Mouse (Mus musculus) liver, embryonic 13.5 days (tissue): Measurements from ENCODE around the gene Gphn. TPM values are rescaled to one million over a fixed set of nuclear protein-coding genes. Genes with fewer than 3 reads are reported as not detected.

Experiments used
- ATAC-seq: fragments of 200-750 bp; cut with Nextera tagmentation; 2 replicates; pipeline ENCODE4 v1.8.0; 2017; ENCODE audit warnings: low read depth, mild to moderate bottlenecking, moderate number of reproducible peaks, moderate library complexity
- DNase-seq: peaks from one replicate; pipeline ENCODE4 v3.0.0; 2022
- H3K27ac ChIP-seq: fragments of 300-500 bp; sonication (generic); 2 replicates; pipeline ENCODE4 v1.5.1; 2015; ENCODE audit warnings: moderate library complexity, mild to moderate bottlenecking, inconsistent platforms
- H3K27me3 ChIP-seq: fragments of 300-500 bp; sonication (generic); 2 replicates; pipeline ENCODE4 v1.6.1; 2015; ENCODE audit warnings: mild to moderate bottlenecking, inconsistent platforms
- H3K36me3 ChIP-seq: fragments of 300-500 bp; sonication (generic); 2 replicates; pipeline ENCODE4 v1.6.1; 2015; ENCODE audit warnings: mild to moderate bottlenecking, inconsistent platforms
- H3K4me1 ChIP-seq: fragments of 300-500 bp; sonication (generic); replicated peaks from 2 replicates; pipeline ENCODE4 v1.6.1; 2015; ENCODE audit warnings: inconsistent platforms
- H3K4me2 ChIP-seq: fragments of 300-500 bp; sonication (generic); 2 replicates; pipeline ENCODE4 v1.6.1; 2015; ENCODE audit warnings: inconsistent platforms, mild to moderate bottlenecking, moderate library complexity
- H3K4me3 ChIP-seq: fragments of 300-500 bp; sonication (generic); replicated peaks from 2 replicates; pipeline ENCODE4 v1.5.1; 2015; ENCODE audit warnings: mild to moderate bottlenecking, inconsistent platforms
- H3K9ac ChIP-seq: fragments of 300-500 bp; sonication (generic); 2 replicates; pipeline ENCODE4 v1.6.1; 2015; ENCODE audit warnings: mild to moderate bottlenecking, inconsistent platforms
- H3K9me3 ChIP-seq: fragments of 300-500 bp; sonication (generic); replicated peaks from 2 replicates; pipeline ENCODE4 v1.6.1; 2016; ENCODE audit warnings: inconsistent platforms
- WGBS: fragments of 180-500 bp; shearing (Covaris S2); methylation state at CpG from one replicate; pipeline ENCODE4 v1.1.7; 2015; ENCODE audit not compliant: insufficient replicate concordance; 5-methylcytosine and 5-hydroxymethylcytosine counted together
- polyA plus RNA-seq: library from polyadenylated mRNA; unstranded; fragments of >200 nt; fragmentation: Nextera tagmentation; extraction: Ambion mirVana; gene quantifications from 2 replicates; pipeline ENCODE4 v1.2.1, GENCODE M21; 2015

Gene Gphn
- polyA plus RNA-seq, 1 experiment from 2014 or later, result 6.1 TPM

GRCm38 (mm10) chr12:78227021-78227932 is 1.1 kb downstream of the Gphn start:
- Histone ChIP-seq H3K9me3 (no peaks in the 10 kb centered on the region), H3K9ac (peak overlapping the region; percentile 88), H3K4me3 (peak overlapping the region; percentile 83), H3K27me3 (no peaks in the 10 kb centered on the region), H3K4me1 (peaks cover 13% of the 10 kb centered on the region), H3K27ac (peak overlapping the region; percentile 89), H3K36me3 (no peaks in the 10 kb centered on the region), H3K4me2 (peak overlapping the region; percentile 93)
- ATAC-seq, result peak; percentile 9
- DNase-seq, result peak; percentile 40
- WGBS, result under 1% methylated on average over 40 of the region's 57 CpGs

DNA sequence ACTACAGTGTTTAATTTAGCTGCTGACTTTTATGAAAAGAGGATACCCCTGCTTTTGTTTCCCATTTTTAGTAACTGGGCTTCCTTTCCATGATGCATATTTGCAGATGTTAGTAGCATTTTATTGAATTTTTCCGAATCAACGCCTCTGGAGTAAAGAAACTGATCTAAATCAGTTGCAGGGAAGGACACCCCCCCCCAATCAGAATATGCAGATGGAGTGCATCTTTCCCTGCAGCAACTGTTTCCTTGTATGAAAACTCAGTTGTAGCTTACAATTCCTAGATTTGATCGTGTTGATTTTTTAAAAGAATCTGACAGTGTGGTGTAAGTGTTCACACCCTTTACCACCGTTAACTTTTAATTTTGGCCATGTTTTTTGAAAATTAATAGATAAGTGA is 2.0 kb downstream of the Gphn start:
- 57% methylated on average over 4 of the region's 4 CpGs for WGBS
- H3K27ac ChIP-seq, result no peak overlapping the region
- peaks cover 13% of the 10 kb centered on the region for H3K4me1 ChIP-seq
- H3K4me3 ChIP-seq, result peak overlapping the region; percentile 83
- DNase-seq (no peak), ATAC-seq (no peak)
- H3K36me3 ChIP-seq, result no peaks in the 10 kb centered on the region
- no peaks in the 10 kb centered on the region for H3K9me3 ChIP-seq
- H3K9ac ChIP-seq, result no peak overlapping the region
- no peaks in the 10 kb centered on the region for H3K27me3 ChIP-seq
- H3K4me2 ChIP-seq, result peak overlapping the region; percentile 93

DNA sequence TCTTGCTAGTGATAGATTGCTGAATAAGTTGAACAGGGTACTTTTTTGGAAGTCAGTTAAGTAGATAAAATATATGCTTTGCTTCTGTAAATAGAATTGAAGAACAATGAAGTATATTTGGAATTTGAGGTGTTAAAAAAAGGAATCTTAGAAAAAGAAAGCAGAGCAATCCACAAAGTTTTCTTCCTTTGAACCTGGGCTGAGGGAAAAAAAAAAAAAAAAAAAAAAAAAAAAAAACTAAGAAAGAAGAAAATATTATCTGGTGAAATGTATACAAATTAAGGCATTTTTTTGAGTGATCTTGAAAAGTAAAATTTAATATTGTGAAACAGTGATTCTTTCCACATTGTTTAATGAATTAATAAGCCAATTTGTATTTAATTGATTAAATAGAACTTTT is 6.4 kb downstream of the Gphn start:
- ATAC-seq, result no peak
- Histone ChIP-seq H3K9me3 (no peaks in the 10 kb centered on the region), H3K36me3 (no peaks in the 10 kb centered on the region), H3K9ac (no peak overlapping the region), H3K4me2 (no peak overlapping the region), H3K27me3 (no peaks in the 10 kb centered on the region), H3K27ac (no peak overlapping the region), H3K4me3 (no peak overlapping the region), H3K4me1 (peaks cover 11% of the 10 kb centered on the region)
- no peak for DNase-seq

DNA sequence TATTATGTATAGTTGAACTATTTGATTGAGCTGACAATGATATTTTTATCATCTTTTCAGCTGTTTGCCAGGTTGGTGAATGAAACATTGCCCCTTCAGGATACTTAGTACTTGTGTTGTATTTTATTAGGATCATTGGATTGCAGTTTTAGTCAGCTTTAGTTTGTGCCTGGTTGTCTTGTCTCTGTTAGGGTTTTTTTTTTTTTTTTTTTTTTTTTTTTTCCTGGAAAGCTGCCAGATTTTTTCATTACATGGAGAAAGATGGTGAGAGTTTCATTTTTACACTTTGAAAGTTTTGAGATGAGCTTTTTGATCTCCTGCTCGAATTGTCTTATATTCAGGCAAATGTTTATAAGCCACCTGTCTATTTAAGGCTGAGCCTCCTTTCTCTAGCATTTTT is 22.2 kb downstream of the Gphn start:
- Histone ChIP-seq H3K4me1 (no peaks in the 10 kb centered on the region), H3K36me3 (no peaks in the 10 kb centered on the region), H3K9me3 (no peaks in the 10 kb centered on the region), H3K4me3 (no peak overlapping the region), H3K27me3 (no peaks in the 10 kb centered on the region), H3K27ac (no peak overlapping the region), H3K9ac (no peak overlapping the region), H3K4me2 (no peak overlapping the region)
- no peak for DNase-seq
- ATAC-seq, result no peak
- WGBS, result 61% methylated on average over 1 of the region's 1 CpGs

DNA sequence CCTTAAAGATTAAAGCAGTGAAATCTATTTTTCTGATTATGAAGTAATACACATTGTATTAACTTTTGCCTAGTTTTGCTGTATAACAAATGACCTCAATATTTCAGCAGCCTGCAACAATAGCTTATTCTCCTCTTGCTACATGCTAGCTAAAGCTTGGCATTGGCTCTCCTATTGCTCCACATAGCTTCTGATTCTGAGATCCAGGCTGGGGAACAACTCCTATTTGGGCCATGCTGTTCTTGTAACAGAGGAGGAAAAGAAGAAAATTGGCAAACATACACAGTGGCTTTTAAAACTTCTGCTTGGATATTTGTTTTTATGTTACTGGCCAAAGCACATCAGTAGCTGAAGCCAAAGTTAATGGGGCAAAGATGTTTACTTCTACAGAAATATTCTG is 23.0 kb downstream of the Gphn start:
- no peak overlapping the region for H3K9ac ChIP-seq
- H3K9me3 ChIP-seq, result no peaks in the 10 kb centered on the region
- no peak for DNase-seq
- no peaks in the 10 kb centered on the region for H3K36me3 ChIP-seq
- H3K4me3 ChIP-seq, result no peak overlapping the region
- H3K4me2 ChIP-seq, result no peak overlapping the region
- no peaks in the 10 kb centered on the region for H3K27me3 ChIP-seq
- no peak overlapping the region for H3K27ac ChIP-seq
- ATAC-seq, result no peak
- no peaks in the 10 kb centered on the region for H3K4me1 ChIP-seq

DNA sequence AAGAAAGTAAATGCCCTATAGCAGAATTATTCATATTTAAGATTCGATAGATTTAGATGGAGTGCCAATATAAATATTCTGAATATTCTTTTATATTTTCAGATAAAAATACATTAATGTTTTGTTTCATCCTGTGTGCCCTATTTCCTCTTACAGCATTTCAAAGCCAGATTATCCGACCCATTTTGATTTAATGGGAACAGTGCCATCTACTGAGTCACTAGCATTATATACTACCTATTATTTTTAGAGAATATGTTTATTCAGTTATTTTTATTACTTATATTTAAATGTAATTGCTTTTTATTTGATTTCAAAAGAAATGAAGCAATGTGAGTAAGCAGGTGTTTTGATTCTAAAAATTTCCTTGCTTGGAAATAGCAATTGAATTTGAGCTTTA is 51.2 kb downstream of the Gphn start:
- no peak overlapping the region for H3K4me2 ChIP-seq
- ATAC-seq (no peak), DNase-seq (no peak)
- H3K36me3 ChIP-seq, result no peaks in the 10 kb centered on the region
- H3K27me3 ChIP-seq, result no peaks in the 10 kb centered on the region
- H3K27ac ChIP-seq, result no peak overlapping the region
- H3K9ac ChIP-seq, result no peak overlapping the region
- H3K4me3 ChIP-seq, result no peak overlapping the region
- no peaks in the 10 kb centered on the region for H3K9me3 ChIP-seq
- WGBS, result 69% methylated on average over 2 of the region's 2 CpGs
- no peaks in the 10 kb centered on the region for H3K4me1 ChIP-seq

DNA sequence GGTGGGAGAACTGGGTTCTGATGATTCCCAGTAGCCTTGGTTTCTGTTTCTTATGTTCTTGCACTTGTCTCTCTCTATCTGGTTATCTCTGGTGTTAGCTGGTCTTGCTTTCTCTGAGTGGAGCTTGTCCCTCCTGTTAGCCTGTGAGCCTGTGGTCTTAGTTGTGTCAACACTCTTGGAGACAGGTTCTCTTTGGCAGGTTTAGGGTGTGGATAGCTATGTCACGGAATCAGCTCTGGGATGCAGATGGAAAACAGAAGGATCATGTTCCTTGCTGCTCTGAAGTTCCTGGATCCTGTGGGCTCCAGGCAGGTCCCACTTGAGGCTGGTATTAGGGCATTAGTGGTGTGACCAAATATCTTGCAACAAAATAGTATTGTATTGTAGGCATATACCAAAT is 64.2 kb downstream of the Gphn start:
- no peak overlapping the region for H3K4me3 ChIP-seq
- ATAC-seq, result no peak
- H3K4me2 ChIP-seq, result no peak overlapping the region
- H3K27ac ChIP-seq, result no peak overlapping the region
- no peaks in the 10 kb centered on the region for H3K27me3 ChIP-seq
- no peak for DNase-seq
- no peaks in the 10 kb centered on the region for H3K9me3 ChIP-seq
- no peaks in the 10 kb centered on the region for H3K4me1 ChIP-seq
- WGBS, result 65% methylated on average over 1 of the region's 1 CpGs
- H3K9ac ChIP-seq, result no peak overlapping the region
- H3K36me3 ChIP-seq, result no peaks in the 10 kb centered on the region

DNA sequence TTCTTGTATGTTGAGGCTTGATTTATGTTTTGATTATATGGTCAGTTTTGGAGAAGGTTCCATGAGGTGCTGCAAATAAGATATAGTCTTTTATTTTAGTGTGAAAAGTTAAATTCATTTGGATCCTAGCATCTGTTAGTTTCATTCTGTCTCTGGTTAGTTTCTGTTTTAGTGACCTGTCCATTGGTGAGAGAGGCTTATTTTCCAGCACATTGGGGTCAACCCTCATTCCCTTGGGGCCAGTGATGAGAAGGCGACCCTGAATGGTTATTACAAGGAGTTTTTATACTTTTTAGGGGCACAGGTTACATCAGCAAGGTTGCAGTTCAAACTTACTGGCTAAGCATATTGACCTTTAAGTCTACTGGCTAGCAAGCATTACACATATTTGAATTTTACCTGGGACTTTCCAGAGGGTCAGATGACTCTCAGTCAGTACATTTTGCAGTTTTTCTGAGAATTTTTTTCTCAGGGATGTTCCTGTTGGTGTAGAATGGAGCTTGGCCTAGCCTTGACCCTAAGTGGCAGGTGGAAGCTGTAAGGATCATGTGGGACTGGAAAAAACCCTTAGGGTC is 72.7 kb downstream of the Gphn start:
- no peaks in the 10 kb centered on the region for H3K4me1 ChIP-seq
- H3K36me3 ChIP-seq, result no peaks in the 10 kb centered on the region
- no peak for DNase-seq
- no peak overlapping the region for H3K27ac ChIP-seq
- H3K27me3 ChIP-seq, result no peaks in the 10 kb centered on the region
- no peaks in the 10 kb centered on the region for H3K9me3 ChIP-seq
- no peak overlapping the region for H3K4me3 ChIP-seq
- H3K9ac ChIP-seq, result no peak overlapping the region
- H3K4me2 ChIP-seq, result no peak overlapping the region
- no peak for ATAC-seq
- WGBS, result 64% methylated on average over 1 of the region's 1 CpGs

DNA sequence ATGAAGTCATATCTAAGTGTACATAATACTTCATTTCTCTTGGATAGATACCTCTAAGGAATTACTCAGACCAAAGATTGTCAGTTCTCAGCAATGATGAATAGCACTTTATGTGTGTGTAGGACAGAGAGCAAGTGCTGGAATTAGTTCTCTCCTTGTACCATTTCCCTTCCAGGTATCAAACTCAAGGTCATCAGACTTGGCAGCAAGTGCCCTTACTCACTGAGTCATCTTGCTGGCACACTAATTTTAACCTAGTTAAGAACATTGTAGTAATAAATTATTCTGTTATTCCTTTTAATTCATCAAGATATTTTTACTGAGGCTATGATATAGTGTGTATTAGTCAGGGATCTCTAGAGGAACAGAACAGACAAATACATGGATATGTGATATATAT is 88.9 kb downstream of the Gphn start:
- DNase-seq, result no peak
- H3K4me1 ChIP-seq, result no peaks in the 10 kb centered on the region

DNA sequence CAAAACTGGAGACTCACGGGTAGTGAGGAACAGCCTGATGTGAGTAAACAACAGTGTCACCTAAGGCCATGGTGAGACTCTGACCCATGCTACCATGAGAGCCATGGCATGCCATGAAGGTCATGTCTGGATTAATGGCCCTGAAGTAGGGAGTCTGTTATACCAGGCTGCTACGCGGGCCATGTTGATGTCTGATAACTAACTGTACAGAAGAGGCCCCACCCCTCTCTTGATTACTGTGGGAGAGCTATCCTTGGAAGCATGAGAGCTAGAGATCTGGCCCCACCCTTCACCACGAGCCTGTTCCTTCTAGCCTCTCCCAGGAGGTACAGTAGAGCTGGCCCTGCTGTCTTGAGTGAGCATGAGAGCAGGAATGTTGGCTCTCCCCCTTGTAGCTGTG is 101.8 kb downstream of the Gphn start:
- H3K27me3 ChIP-seq, result no peaks in the 10 kb centered on the region
- no peaks in the 10 kb centered on the region for H3K9me3 ChIP-seq
- no peaks in the 10 kb centered on the region for H3K36me3 ChIP-seq
- H3K4me1 ChIP-seq, result peaks cover 10% of the 10 kb centered on the region
- H3K4me3 ChIP-seq, result no peak overlapping the region
- ATAC-seq (peak; percentile 99), DNase-seq (peak; percentile 28)
- WGBS, result 35% methylated on average over 4 of the region's 4 CpGs
- no peak overlapping the region for H3K4me2 ChIP-seq
- no peak overlapping the region for H3K9ac ChIP-seq
- no peak overlapping the region; the same call in 1 of the 2 replicates for H3K27ac ChIP-seq

More for the DNA sequence above, 88.9 kb downstream of the Gphn start:
- Histone ChIP-seq H3K36me3 (no peaks in the 10 kb centered on the region), H3K27ac (no peak overlapping the region), H3K27me3 (no peaks in the 10 kb centered on the region), H3K4me3 (no peak overlapping the region), H3K9me3 (no peaks in the 10 kb centered on the region), H3K4me2 (no peak overlapping the region), H3K9ac (no peak overlapping the region)
- ATAC-seq, result no peak

- ATAC-seq (no peak), DNase-seq (no peak)
- no peak overlapping the region for H3K9ac ChIP-seq
Observed at GRCm38 (mm10) chr12:78332107-78332506, 105.9 kb downstream of the Gphn start.

GRCm38 (mm10) chr12:78356472-78356871 is 130.3 kb downstream of the Gphn start:
- Histone ChIP-seq H3K4me3 (no peak overlapping the region), H3K9me3 (no peaks in the 10 kb centered on the region), H3K4me1 (no peaks in the 10 kb centered on the region), H3K9ac (no peak overlapping the region), H3K4me2 (no peak overlapping the region), H3K27ac (no peak overlapping the region), H3K27me3 (no peaks in the 10 kb centered on the region), H3K36me3 (no peaks in the 10 kb centered on the region)
- DNase-seq, result no peak
- 39% methylated on average over 2 of the region's 2 CpGs for WGBS
- no peak for ATAC-seq

More at GRCm38 (mm10) chr12:78332107-78332506, 105.9 kb downstream of the Gphn start:
- Histone ChIP-seq H3K4me3 (no peak overlapping the region), H3K9me3 (no peaks in the 10 kb centered on the region), H3K27ac (no peak overlapping the region), H3K27me3 (no peaks in the 10 kb centered on the region), H3K4me1 (peaks cover 10% of the 10 kb centered on the region), H3K36me3 (no peaks in the 10 kb centered on the region), H3K4me2 (no peak overlapping the region)
- WGBS, result 60% methylated on average over 3 of the region's 3 CpGs
